Mouse (Mus musculus) right cerebral cortex, postnatal 10 days (tissue): ENCODE measurements at regions not wholly inside any gene's neighbourhood (a gene's known extent, or its start where the extent isn't known, plus 50 kb on each side); places are given as distances from the start of the nearest gene placed in this dataset.
A peak's percentile ranks its signal among the peaks of the same experiment; 100 is the strongest.

Experiments used
- DNase-seq, 2 experiments: peaks; one replicate each; pipeline ENCODE4 v3.0.0; 2021; ENCODE audit warnings: low spot score in 2 of 2

DNA sequence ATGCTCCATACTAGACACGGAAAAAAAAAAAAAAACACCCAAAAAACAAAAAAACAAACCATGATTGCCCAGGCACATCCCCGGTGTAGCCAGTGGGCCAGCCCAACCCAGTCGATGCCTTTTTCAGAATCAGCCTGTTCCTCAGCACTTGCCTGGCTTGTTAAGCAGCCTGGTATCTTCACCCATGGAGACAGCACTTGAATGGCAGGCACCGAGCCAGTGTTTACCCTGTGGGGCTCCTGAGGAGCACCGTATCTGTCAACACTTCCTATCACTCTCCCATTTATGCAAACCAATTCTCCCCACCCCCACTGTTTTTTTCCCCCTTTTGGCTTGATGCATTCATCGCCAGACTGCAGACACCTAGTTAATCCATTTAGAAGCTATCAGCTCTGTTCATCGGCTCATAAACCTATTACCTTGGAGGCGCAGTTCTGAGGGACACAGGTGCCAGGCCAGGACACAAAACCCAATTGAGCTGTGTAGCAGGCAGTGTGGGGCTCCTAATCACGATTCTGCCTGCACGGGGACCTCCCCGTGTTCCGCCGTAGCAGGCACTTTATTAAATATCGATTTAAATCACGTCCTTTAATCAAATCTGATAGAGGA lies 537.8 kb downstream of the Ofcc1 start:
- peak; percentile 39 to 48 for DNase-seq

GRCm38 (mm10) chr13:39774554-39774953 lies 586.7 kb downstream of the Ofcc1 start:
- no peak for DNase-seq

- peak; percentile 28 to 30 for DNase-seq
Measured at GRCm38 (mm10) chr13:39774111-39774510, 587.1 kb downstream of the Ofcc1 start.

GRCm38 (mm10) chr13:39769228-39769627 lies 592.0 kb downstream of the Ofcc1 start:
- DNase-seq, result no peak

GRCm38 (mm10) chr13:39766897-39767296 lies 594.4 kb downstream of the Ofcc1 start:
- DNase-seq, result no peak
